Mouse (Mus musculus) lung, postnatal 4 days (tissue): ENCODE results near the gene Olfr473.
"Not testable (repeated sequence)": the region's sequence is repeated elsewhere in the genome, so short reads cannot be mapped to it uniquely, and the experiment has no call there.

Experiments used
- DNase-seq, 2 experiments: peaks; one replicate each; pipeline ENCODE4 v3.0.0; 2021

Gene Olfr473

GRCm38 (mm10) chr7:107930146-107930545 is at the start of gene Olfr473:
Gene Olfr473 (plus strand): TSS chr7:107930446.
- no peak for DNase-seq

GRCm38 (mm10) chr7:107897602-107898001 is 32.6 kb upstream of the Olfr473 start, which contains the start of gene Olfr472:
Gene Olfr472 (plus strand): TSS chr7:107897902.
- no peak for DNase-seq

- not testable (repeated sequence) for DNase-seq
Observed at GRCm38 (mm10) chr7:107952539-107952938, 22.3 kb downstream of the Olfr473 start.

- DNase-seq, result no peak
Observed at GRCm38 (mm10) chr7:107954343-107954742, 24.1 kb downstream of the Olfr473 start, which contains the start of gene Olfr474. Gene Olfr474 (plus strand): TSS chr7:107954643.

- no peak for DNase-seq
Observed at GRCm38 (mm10) chr7:107964503-107964902, 34.3 kb downstream of the Olfr473 start, which contains the start of gene Olfr476. Gene Olfr476 (plus strand): TSS chr7:107964803.
